In the genomic region with DNA sequence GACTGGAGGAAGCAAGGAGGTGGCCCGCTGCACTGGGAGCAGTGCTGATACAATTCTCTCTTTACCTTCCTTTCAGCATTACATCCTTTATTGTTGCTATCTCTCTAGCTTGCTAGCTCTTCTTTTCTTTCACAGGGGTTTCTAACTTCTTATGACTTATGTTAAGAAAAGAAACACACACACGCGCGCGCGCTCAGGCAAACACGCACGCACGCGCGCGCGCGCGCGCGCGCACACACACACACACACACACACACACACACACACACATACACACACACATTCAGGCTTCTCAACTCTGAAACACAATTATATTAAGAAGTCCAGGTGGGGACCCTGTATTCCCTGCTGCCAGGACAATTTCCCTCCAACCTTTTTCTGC, we compare ENCODE assay signal across 9 mouse cellular contexts. TPM values are rescaled to one million over a fixed set of nuclear protein-coding genes. Genes with fewer than 3 reads are reported as not detected.
DNase-seq lines count a peak whose midpoint lies in the region; ATAC-seq and TF ChIP-seq lines count a peak whose summit lies in the region.
"Had no signal": no experiment of that assay in that cellular context is flagged by ENCODE, and none has a peak within 500 bp of the region (broad histone marks: within the 10 kb centered on the region; RNA-seq: fewer than 3 reads in every experiment).

No protein-coding gene starts in this region.

- H3K27me3 ChIP-seq in liver, embryonic 11.5 days (replicated peaks; ENCODE audit: control insufficient read depth, insufficient read depth, low read length), result peaks cover 35% of the 10 kb centered on the region
- H3K27me3 ChIP-seq in embryonic facial prominence, embryonic 15.5 days, result peaks cover 24% of the 10 kb centered on the region
- H3K27me3 ChIP-seq in hindbrain, postnatal 0 days (ENCODE audit: insufficient read depth, low read length), result no peaks in the 10 kb centered on the region
- H3K27me3 ChIP-seq in neural tube, embryonic 12.5 days (replicated peaks), result no peaks in the 10 kb centered on the region

- H3K4me3 ChIP-seq in liver, embryonic 11.5 days (ENCODE audit: low read depth, low read length), result no peak overlapping the region
- peak overlapping the region; percentile 47 for H3K4me3 ChIP-seq in embryonic facial prominence, embryonic 15.5 days (replicated peaks)
- H3K4me3 ChIP-seq in hindbrain, postnatal 0 days (ENCODE audit: low read length), result peak overlapping the region; percentile 52
- H3K4me3 ChIP-seq in neural tube, embryonic 12.5 days, result peak overlapping the region; percentile 51

- no peak for DNase-seq in liver, embryonic 11.5 days (ENCODE audit: low spot score)
- no peak for DNase-seq in liver
- no peak for DNase-seq in hindbrain, postnatal 0 days (ENCODE audit: low spot score)
- no peak for DNase-seq in urinary bladder, adult 18-20 months (ENCODE audit: low spot score in 2 of 2)
- DNase-seq in thymus, postnatal 4 days, result no peak
- no peak for DNase-seq in cerebellum, adult 11-12 months
- DNase-seq: right cerebral cortex, postnatal 25 days had no signal

- ATAC-seq in liver, embryonic 11.5 days (replicated peaks; ENCODE audit: low FRiP score), result no peak
- ATAC-seq in embryonic facial prominence, embryonic 15.5 days (ENCODE audit: insufficient number of reproducible peaks, low FRiP score, low TSS enrichment, low read depth), result no peak
- no peak for ATAC-seq in hindbrain, postnatal 0 days
- no peak for ATAC-seq in neural tube, embryonic 12.5 days (ENCODE audit: low FRiP score, low read depth)

- no peak overlapping the region for H3K9ac ChIP-seq in liver, embryonic 11.5 days (ENCODE audit: low read depth, low read length)
- no peak overlapping the region for H3K9ac ChIP-seq in embryonic facial prominence, embryonic 15.5 days
- H3K9ac ChIP-seq in hindbrain, postnatal 0 days (replicated peaks; ENCODE audit: low read length), result peak overlapping the region; percentile 51
- H3K9ac ChIP-seq in neural tube, embryonic 12.5 days, result peak overlapping the region; percentile 61

- WGBS in liver, embryonic 11.5 days, result 29% methylated on average over 18 of the region's 18 CpGs
- WGBS in embryonic facial prominence, embryonic 15.5 days, result 16% methylated on average over 18 of the region's 18 CpGs
- WGBS in hindbrain, postnatal 0 days, result 46% methylated on average over 18 of the region's 18 CpGs
- WGBS in neural tube, embryonic 12.5 days, result 27% methylated on average over 18 of the region's 18 CpGs

- no peaks in the 10 kb centered on the region for H3K9me3 ChIP-seq in liver, embryonic 11.5 days (ENCODE audit: control insufficient read depth, low read length)
- no peaks in the 10 kb centered on the region for H3K9me3 ChIP-seq in embryonic facial prominence, embryonic 15.5 days (replicated peaks)
- H3K9me3 ChIP-seq in hindbrain, postnatal 0 days (ENCODE audit: low read length), result no peaks in the 10 kb centered on the region
- H3K9me3 ChIP-seq in neural tube, embryonic 12.5 days, result no peaks in the 10 kb centered on the region

- H3K4me2 ChIP-seq in liver, embryonic 11.5 days, result peak overlapping the region; percentile 60; the same call in 1 of the 2 replicates
- peak overlapping the region; percentile 64 for H3K4me2 ChIP-seq in embryonic facial prominence, embryonic 15.5 days (replicated peaks)
- peak overlapping the region; percentile 58 for H3K4me2 ChIP-seq in hindbrain, postnatal 0 days (ENCODE audit: low read depth, low read length)
- peak overlapping the region; percentile 58 for H3K4me2 ChIP-seq in neural tube, embryonic 12.5 days (replicated peaks)

- no peak for TF ChIP-seq CTCF in hindbrain, postnatal 0 days (IDR thresholded peaks at IDR 0.05; ENCODE audit: low read depth)

- H3K4me1 ChIP-seq in liver, embryonic 11.5 days (replicated peaks; ENCODE audit: control insufficient read depth, insufficient read depth, low read length), result no peaks in the 10 kb centered on the region
- no peaks in the 10 kb centered on the region for H3K4me1 ChIP-seq in embryonic facial prominence, embryonic 15.5 days
- no peaks in the 10 kb centered on the region for H3K4me1 ChIP-seq in hindbrain, postnatal 0 days (ENCODE audit: insufficient read depth, low read length)
- no peaks in the 10 kb centered on the region for H3K4me1 ChIP-seq in neural tube, embryonic 12.5 days

- H3K27ac ChIP-seq in liver, embryonic 11.5 days (ENCODE audit: low read depth, low read length), result no peak overlapping the region
- no peak overlapping the region for H3K27ac ChIP-seq in embryonic facial prominence, embryonic 15.5 days (replicated peaks)
- peak overlapping the region; percentile 76 for H3K27ac ChIP-seq in hindbrain, postnatal 0 days
- H3K27ac ChIP-seq in neural tube, embryonic 12.5 days, result peak overlapping the region; percentile 70

- H3K36me3 ChIP-seq in liver, embryonic 11.5 days (ENCODE audit: control insufficient read depth, insufficient read depth, low read length), result no peaks in the 10 kb centered on the region
- no peaks in the 10 kb centered on the region for H3K36me3 ChIP-seq in embryonic facial prominence, embryonic 15.5 days
- no peaks in the 10 kb centered on the region for H3K36me3 ChIP-seq in hindbrain, postnatal 0 days (ENCODE audit: insufficient read depth, low read length)
- no peaks in the 10 kb centered on the region for H3K36me3 ChIP-seq in neural tube, embryonic 12.5 days

RNA-seq across cellular contexts. Expression of gene Pou3f4, which starts 1.5 kb away (rescaled TPM):
- polyA plus RNA-seq in liver, embryonic 11.5 days (2014; fragmentation: Nextera tagmentation; extraction: Ambion mirVana), result 0.10 TPM in 1 of 2 replicates, not detected in the other
- 8.5 and 11.7 TPM in 2 replicates for polyA plus RNA-seq in embryonic facial prominence, embryonic 15.5 days (2015; fragmentation: Nextera tagmentation; extraction: Ambion mirVana)
- 14.9 and 19.3 TPM in 2 replicates for total RNA-seq in hindbrain, postnatal 0 days (2014; rRNA removed)
- 5.1 and 5.5 TPM in 2 replicates for polyA plus RNA-seq in hindbrain, postnatal 0 days (2015; fragmentation: Nextera tagmentation; extraction: Ambion mirVana)
- polyA plus RNA-seq in neural tube, embryonic 12.5 days (2016; fragmentation: Nextera tagmentation; extraction: Ambion mirVana), result 9.0 and 14.4 TPM in 2 replicates

Comparison
In these comparisons a context has a peak if more than half of its experiments do, and no peak if none do; other contexts are left out.
1. H3K27ac ChIP-seq: peak in hindbrain, postnatal 0 days (single experiment) and neural tube, embryonic 12.5 days (single experiment); none in liver, embryonic 11.5 days (single experiment) and embryonic facial prominence, embryonic 15.5 days (single experiment).
2. H3K9ac ChIP-seq: peak in hindbrain, postnatal 0 days (single experiment) and neural tube, embryonic 12.5 days (single experiment); none in liver, embryonic 11.5 days (single experiment) and embryonic facial prominence, embryonic 15.5 days (single experiment).
3. Peak in every context shown above with its lines, with median percentiles within 50 percentile points of each other: H3K4me2 ChIP-seq.